Mouse (Mus musculus) naive thymus-derived CD4-positive, alpha-beta T cell, adult 2 months (primary cell): ENCODE results near the gene Tekt3.

ENCODE experiments used
- DNase-seq: peaks from one replicate; pipeline ENCODE4 v3.0.0-alpha.2; 2011; ENCODE audit warnings: low read depth

The Tekt3 gene

GRCm38 (mm10) chr11:63059911-63060310 lies 1.5 kb upstream of the Tekt3 start:
- no peak for DNase-seq

- DNase-seq, result no peak
Observed at GRCm38 (mm10) chr11:63066526-63066925, 5.1 kb downstream of the Tekt3 start.

- no peak for DNase-seq
Observed at GRCm38 (mm10) chr11:63070081-63070480, 8.6 kb downstream of the Tekt3 start.

GRCm38 (mm10) chr11:63084536-63084935 lies 23.1 kb downstream of the Tekt3 start:
- DNase-seq, result no peak

GRCm38 (mm10) chr11:63088672-63089071 lies 27.2 kb downstream of the Tekt3 start:
- no peak for DNase-seq

GRCm38 (mm10) chr11:63090210-63090609 lies 28.8 kb downstream of the Tekt3 start:
- DNase-seq, result no peak

GRCm38 (mm10) chr11:63090986-63091385 lies 29.5 kb downstream of the Tekt3 start:
- DNase-seq, result no peak

GRCm38 (mm10) chr11:63092271-63092670 lies 30.8 kb downstream of the Tekt3 start:
- DNase-seq, result no peak

GRCm38 (mm10) chr11:63093601-63094000 lies 32.1 kb downstream of the Tekt3 start:
- DNase-seq, result no peak

- no peak for DNase-seq
Observed at GRCm38 (mm10) chr11:63094496-63094895, 33.0 kb downstream of the Tekt3 start.

GRCm38 (mm10) chr11:63098016-63098415 lies 36.6 kb downstream of the Tekt3 start:
- no peak for DNase-seq

GRCm38 (mm10) chr11:63099390-63099789 lies 37.9 kb downstream of the Tekt3 start:
- no peak for DNase-seq

- DNase-seq, result no peak
Observed at GRCm38 (mm10) chr11:63103256-63103655, 41.8 kb downstream of the Tekt3 start.

GRCm38 (mm10) chr11:63104026-63104425 lies 42.6 kb downstream of the Tekt3 start:
- DNase-seq, result no peak

GRCm38 (mm10) chr11:63109230-63109775 lies 47.8 kb downstream of the Tekt3 start:
- no peak for DNase-seq

GRCm38 (mm10) chr11:63110329-63110728 lies 48.9 kb downstream of the Tekt3 start:
- no peak for DNase-seq

GRCm38 (mm10) chr11:63114807-63115641 lies 53.6 kb downstream of the Tekt3 start:
- no peak for DNase-seq

GRCm38 (mm10) chr11:63116652-63117051 lies 55.2 kb downstream of the Tekt3 start:
- no peak for DNase-seq

- no peak for DNase-seq
Observed at GRCm38 (mm10) chr11:63117266-63117665, 55.8 kb downstream of the Tekt3 start.

GRCm38 (mm10) chr11:63119791-63120190 lies 58.3 kb downstream of the Tekt3 start:
- DNase-seq, result no peak

GRCm38 (mm10) chr11:63122249-63122648 lies 60.8 kb downstream of the Tekt3 start:
- DNase-seq, result no peak

GRCm38 (mm10) chr11:63122776-63123350 lies 61.4 kb downstream of the Tekt3 start:
- DNase-seq, result no peak

GRCm38 (mm10) chr11:63124316-63124715 lies 62.9 kb downstream of the Tekt3 start:
- DNase-seq, result no peak
